Mouse (Mus musculus): ENCODE results near the gene Fto.

DNA sequence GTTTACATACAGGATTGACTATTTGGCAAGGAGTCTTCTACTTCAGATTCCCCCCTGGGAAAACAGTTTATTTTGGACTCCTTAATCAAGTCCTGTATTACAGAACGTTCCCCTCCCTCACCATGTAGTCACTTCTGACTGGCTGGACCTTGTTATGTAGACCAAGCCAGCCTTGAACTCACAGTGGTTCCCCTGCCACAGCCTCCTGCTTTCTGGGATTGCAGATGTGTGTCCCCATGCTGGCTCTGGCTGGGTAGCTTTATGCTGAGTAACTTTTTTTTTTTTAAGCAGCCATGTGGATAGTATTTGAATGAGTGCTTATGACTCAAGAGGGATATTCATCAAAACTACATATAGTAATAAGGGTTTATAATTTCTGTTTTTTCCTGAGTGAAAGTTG is 27.4 kb downstream of the Fto start:
- TF ChIP-seq CTCF (IDR thresholded peaks at IDR 0.05; ENCODE audit: insufficient read depth, low read length) (no peak), POLR2A (IDR thresholded peaks at IDR 0.05; ENCODE audit: borderline replicate concordance, extremely low read depth, low read depth, low read length) (no peak)

Data from lung, adult 2 months (tissue).